ENCODE assay signal across 8 mouse cellular contexts in the genomic region with DNA sequence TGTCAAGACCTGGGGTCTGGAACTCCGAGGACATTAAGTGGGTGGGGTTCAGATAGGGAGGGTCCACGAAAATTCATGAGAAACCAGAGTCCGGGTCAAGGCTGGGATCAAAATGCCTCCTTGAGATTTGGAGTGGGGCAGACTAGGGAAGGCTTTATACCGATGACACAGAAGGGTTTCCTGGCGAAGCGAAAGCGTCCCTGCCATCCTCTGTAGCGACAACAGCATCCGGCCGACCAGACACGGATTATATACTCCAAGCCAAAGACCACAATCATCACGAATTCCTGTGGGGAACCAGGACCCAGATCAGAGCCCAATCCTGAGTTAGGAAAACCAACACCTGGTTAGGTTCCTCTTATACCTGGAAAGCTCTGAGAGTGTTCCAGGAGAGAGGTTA. TPM values are rescaled to one million over a fixed set of nuclear protein-coding genes. Genes with fewer than 3 reads are reported as not detected.
A peak's percentile ranks its signal among the peaks of the same experiment; 100 is the strongest.
DNase-seq lines count a peak whose midpoint lies in the region; ATAC-seq and TF ChIP-seq lines count a peak whose summit lies in the region.

No protein-coding gene starts in this region.

- peaks cover 24% of the 10 kb centered on the region for H3K27me3 ChIP-seq in lung, embryonic 15.5 days
- H3K27me3 ChIP-seq in forebrain, embryonic 13.5 days: peaks cover 38% of the 10 kb centered on the region
- H3K27me3 ChIP-seq in limb, embryonic 12.5 days: peaks cover 21% of the 10 kb centered on the region

- no peaks in the 10 kb centered on the region for H3K36me3 ChIP-seq in lung, embryonic 15.5 days
- no peaks in the 10 kb centered on the region for H3K36me3 ChIP-seq in forebrain, embryonic 13.5 days (ENCODE audit: poor library complexity, severe bottlenecking)
- no peaks in the 10 kb centered on the region for H3K36me3 ChIP-seq in limb, embryonic 12.5 days

- WGBS in lung, embryonic 15.5 days: 13% methylated on average over 12 of the region's 12 CpGs
- 14% methylated on average over 12 of the region's 12 CpGs for WGBS in forebrain, embryonic 13.5 days
- 20% methylated on average over 12 of the region's 12 CpGs for WGBS in limb, embryonic 12.5 days
- WGBS in olfactory bulb, adult 2 months: 51% methylated on average over 12 of the region's 12 CpGs

- peak overlapping the region; percentile 36 for H3K4me3 ChIP-seq in lung, embryonic 15.5 days
- peak overlapping the region; percentile 32 for H3K4me3 ChIP-seq in forebrain, embryonic 13.5 days
- H3K4me3 ChIP-seq in limb, embryonic 12.5 days (replicated peaks): peak overlapping the region; percentile 41
- H3K4me3 ChIP-seq in olfactory bulb, adult 2 months (ENCODE audit: insufficient read depth, low read depth, low read length): peak overlapping the region; percentile 46; the same call in 1 of the 2 replicates

- DNase-seq in lung, postnatal 36 days: no peak
- DNase-seq in gastrocnemius, adult 8-10 months (ENCODE audit: low spot score in 2 of 2): no peak
- DNase-seq in thymus, postnatal 0 days (ENCODE audit: low spot score): no peak
- no peak for DNase-seq in urinary bladder, postnatal 10 days (ENCODE audit: low spot score)

- no peak for ATAC-seq in lung, embryonic 15.5 days (ENCODE audit: borderline replicate concordance, extremely low read depth, low FRiP score, low TSS enrichment)
- no peak for ATAC-seq in forebrain, embryonic 13.5 days
- ATAC-seq in limb, embryonic 12.5 days (ENCODE audit: insufficient number of reproducible peaks, insufficient read depth, low FRiP score, low TSS enrichment, low read depth): no peak

- peak overlapping the region; percentile 29; the same call in 1 of the 2 replicates for H3K9ac ChIP-seq in lung, embryonic 15.5 days
- peak overlapping the region; percentile 35 for H3K9ac ChIP-seq in forebrain, embryonic 13.5 days
- no peak overlapping the region; the same call in 1 of the 2 replicates for H3K9ac ChIP-seq in limb, embryonic 12.5 days (replicated peaks)

- TF ChIP-seq CTCF in olfactory bulb, adult 2 months (IDR thresholded peaks at IDR 0.05; ENCODE audit: insufficient read depth, low read depth, low read length): no peak

- no peaks in the 10 kb centered on the region for H3K9me3 ChIP-seq in lung, embryonic 15.5 days
- H3K9me3 ChIP-seq in forebrain, embryonic 13.5 days (replicated peaks): no peaks in the 10 kb centered on the region
- no peaks in the 10 kb centered on the region for H3K9me3 ChIP-seq in limb, embryonic 12.5 days

- peaks cover 8% of the 10 kb centered on the region for H3K4me1 ChIP-seq in lung, embryonic 15.5 days
- peaks cover 26% of the 10 kb centered on the region for H3K4me1 ChIP-seq in forebrain, embryonic 13.5 days
- peaks cover 23% of the 10 kb centered on the region for H3K4me1 ChIP-seq in limb, embryonic 12.5 days (replicated peaks)
- peaks cover 29% of the 10 kb centered on the region for H3K4me1 ChIP-seq in olfactory bulb, adult 2 months (ENCODE audit: control insufficient read depth, insufficient read depth, low read length)

- H3K4me2 ChIP-seq in lung, embryonic 15.5 days: peak overlapping the region; percentile 74
- peak overlapping the region; percentile 71 for H3K4me2 ChIP-seq in forebrain, embryonic 13.5 days
- peak overlapping the region; percentile 72 for H3K4me2 ChIP-seq in limb, embryonic 12.5 days

- H3K27ac ChIP-seq in lung, embryonic 15.5 days: no peak overlapping the region
- no peak overlapping the region for H3K27ac ChIP-seq in forebrain, embryonic 13.5 days
- no peak overlapping the region for H3K27ac ChIP-seq in limb, embryonic 12.5 days
- H3K27ac ChIP-seq in olfactory bulb, adult 2 months (ENCODE audit: insufficient read depth, low read depth, low read length): no peak overlapping the region

- TF ChIP-seq POLR2A in olfactory bulb, adult 2 months (IDR thresholded peaks at IDR 0.05; ENCODE audit: insufficient read depth, low read depth, low read length): no peak

RNA-seq across cellular contexts. Expression of gene Kcnq4, which starts 31.6 kb away (rescaled TPM):
- polyA plus RNA-seq in lung, embryonic 15.5 days (2015; fragmentation: Nextera tagmentation; extraction: Ambion mirVana): 4.4 and 4.9 TPM in 2 replicates
- polyA plus RNA-seq in forebrain, embryonic 13.5 days (2015; fragmentation: Nextera tagmentation; extraction: Ambion mirVana): 3.4 and 4.0 TPM in 2 replicates
- polyA plus RNA-seq in limb, embryonic 12.5 days (2016; fragmentation: Nextera tagmentation; extraction: Ambion mirVana): 6.2 and 7.3 TPM in 2 replicates
- polyA plus RNA-seq in olfactory bulb, adult 2 months (2012; ENCODE audit: insufficient read depth, insufficient read length, low replicate concordance, missing spikeins): not detected in 2 replicates
- 10 to 100 TPM; 11.1 to 21.9 (median 13.6) TPM for total RNA-seq in gastrocnemius, adult 8-10 months (2022)
- 0.32 and 0.34 TPM in 2 replicates for polyA plus RNA-seq in thymus, postnatal 0 days (2015; fragmentation: Nextera tagmentation; extraction: Ambion mirVana)

RNA-seq across cellular contexts. Expression of gene Cited4, which starts 50.4 kb away (rescaled TPM):
- 2.1 and 2.5 TPM in 2 replicates for polyA plus RNA-seq in lung, embryonic 15.5 days (2015; fragmentation: Nextera tagmentation; extraction: Ambion mirVana)
- polyA plus RNA-seq in forebrain, embryonic 13.5 days (2015; fragmentation: Nextera tagmentation; extraction: Ambion mirVana): 0.44 and 0.84 TPM in 2 replicates
- 6.0 and 6.8 TPM in 2 replicates for polyA plus RNA-seq in limb, embryonic 12.5 days (2016; fragmentation: Nextera tagmentation; extraction: Ambion mirVana)
- not detected in 2 replicates for polyA plus RNA-seq in olfactory bulb, adult 2 months (2012; ENCODE audit: insufficient read depth, insufficient read length, low replicate concordance, missing spikeins)
- 10 to 100 TPM in 3 of 4 experiments, 1 to 10 TPM in 1; 6.1 to 27.5 (median 16.1) TPM for total RNA-seq in gastrocnemius, adult 8-10 months (2022)
- polyA plus RNA-seq in thymus, postnatal 0 days (2015; fragmentation: Nextera tagmentation; extraction: Ambion mirVana): 3.8 and 4.1 TPM in 2 replicates
